Mouse (Mus musculus): ENCODE data around the gene Gm10799.
"Not testable (repeated sequence)": the region's sequence is repeated elsewhere in the genome, so short reads cannot be mapped to it uniquely, and the experiment has no call there.

Gm10799 gene

GRCm38 (mm10) chr2:104065526-104065925 is 2.8 kb downstream of the Gm10799 start, which contains the start of gene Gm10912:
TSS of gene Gm10912 (plus strand) at chr2:104065826.
- not testable (repeated sequence) for DNase-seq (ENCODE audit: low read depth, low spot score)

GRCm38 (mm10) chr2:104064152-104064551 is 4.2 kb downstream of the Gm10799 start:
- DNase-seq (ENCODE audit: low read depth, low spot score) = no peak

GRCm38 (mm10) chr2:104062665-104063064 is 5.7 kb downstream of the Gm10799 start:
- DNase-seq (ENCODE audit: low read depth, low spot score) = no peak

GRCm38 (mm10) chr2:104060996-104061395 is 7.4 kb downstream of the Gm10799 start:
- no peak for DNase-seq (ENCODE audit: low read depth, low spot score)

DNA sequence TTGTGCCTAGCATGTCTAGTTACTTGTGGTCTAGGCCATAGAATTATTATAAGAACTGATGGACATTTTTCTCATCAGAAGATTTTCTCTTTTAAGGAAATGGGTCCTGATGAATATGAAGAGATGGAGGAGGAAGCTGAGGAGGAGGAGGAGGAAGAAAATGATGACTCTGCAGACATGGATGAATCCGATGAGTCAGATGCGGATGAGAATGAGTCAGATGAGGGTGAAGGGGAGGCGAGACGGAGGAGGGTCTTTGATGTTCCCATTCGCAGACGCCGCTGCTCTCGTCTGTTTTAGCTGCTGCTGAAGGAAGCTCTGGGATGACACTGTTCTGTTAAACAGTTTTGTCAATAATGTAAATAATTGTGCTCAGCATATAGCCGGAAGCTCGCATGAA is 8.6 kb downstream of the Gm10799 start:
- no peak for DNase-seq (ENCODE audit: low read depth, low spot score)

DNA sequence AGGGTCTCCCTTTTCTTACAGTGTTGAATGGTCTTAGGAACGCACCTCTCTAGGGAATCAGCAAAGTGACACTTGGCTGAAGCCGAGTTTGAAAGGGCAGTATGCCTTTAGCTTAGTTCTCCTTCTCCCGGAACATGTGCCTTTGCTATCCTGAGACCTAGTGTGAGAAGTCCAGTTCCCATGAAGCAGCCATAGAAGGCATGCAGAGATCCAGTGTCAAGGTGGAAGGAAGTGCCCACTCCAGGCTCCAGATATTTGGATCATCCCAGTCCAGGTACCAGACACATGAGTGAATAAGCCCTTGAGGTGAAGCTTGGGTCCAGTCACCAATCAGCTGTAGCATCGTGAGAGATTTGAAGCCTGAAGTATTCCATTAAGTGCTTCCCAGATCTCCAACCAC is 9.4 kb downstream of the Gm10799 start:
- DNase-seq (ENCODE audit: low read depth, low spot score) = no peak

- no peak for DNase-seq (ENCODE audit: low read depth, low spot score)
Measured at GRCm38 (mm10) chr2:104058381-104058780, 10.0 kb downstream of the Gm10799 start.

DNA sequence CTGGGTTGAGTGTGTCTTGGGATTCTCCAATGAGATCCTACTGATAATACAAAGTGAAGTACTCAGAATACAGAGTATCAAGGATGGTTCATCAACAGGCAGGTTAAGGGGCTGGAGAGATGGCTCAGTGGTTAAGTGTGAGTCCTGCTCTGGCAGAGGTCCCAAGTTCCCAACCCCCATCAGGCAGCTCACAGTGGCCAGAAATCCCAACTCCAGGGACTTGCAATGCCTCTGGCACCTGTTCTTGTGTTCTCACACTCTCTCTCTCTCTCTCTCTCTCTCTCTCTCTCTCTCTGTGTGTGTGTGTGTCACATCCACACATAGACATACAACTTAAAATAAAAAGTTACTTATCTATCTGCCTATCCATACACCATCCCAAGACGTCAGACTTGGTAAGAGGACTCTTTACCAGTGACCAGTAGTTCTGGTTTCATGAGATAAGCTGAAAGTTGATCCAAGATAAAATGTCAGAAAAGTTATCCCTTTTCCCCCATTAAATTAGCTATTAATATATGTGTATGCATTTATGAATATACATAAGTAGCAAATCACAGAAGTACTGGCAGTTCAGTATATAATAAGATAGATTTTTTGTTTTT is 23.8 kb downstream of the Gm10799 start:
- no peak for DNase-seq (ENCODE audit: low read depth, low spot score)

- DNase-seq (ENCODE audit: low read depth, low spot score) = no peak
Measured at GRCm38 (mm10) chr2:104043624-104044478, 24.5 kb downstream of the Gm10799 start.

GRCm38 (mm10) chr2:104042766-104043165 is 25.6 kb downstream of the Gm10799 start:
- DNase-seq (ENCODE audit: low read depth, low spot score) = no peak

DNA sequence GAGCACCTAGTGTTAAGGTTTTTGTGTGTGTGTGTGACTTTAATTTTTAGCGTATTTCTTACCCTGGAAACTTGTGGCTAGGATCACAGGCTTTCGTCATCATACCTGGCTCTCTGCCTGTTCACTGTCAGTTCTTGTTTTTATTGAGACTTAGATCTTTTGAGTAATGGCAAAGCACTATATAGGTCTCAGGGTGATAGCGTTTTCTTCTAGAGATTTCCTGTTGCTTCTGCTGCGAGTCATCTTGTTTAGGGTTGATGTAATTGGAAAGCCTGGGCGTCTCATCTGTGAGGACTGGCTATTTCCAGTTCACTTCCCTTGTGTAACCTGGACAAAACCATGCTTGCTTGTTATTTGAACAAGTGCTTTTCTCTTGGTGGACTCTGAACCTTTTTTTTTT is 26.7 kb downstream of the Gm10799 start:
- no peak for DNase-seq (ENCODE audit: low read depth, low spot score)

GRCm38 (mm10) chr2:104038236-104038635 is 30.1 kb downstream of the Gm10799 start:
- no peak for DNase-seq (ENCODE audit: low read depth, low spot score)

DNA sequence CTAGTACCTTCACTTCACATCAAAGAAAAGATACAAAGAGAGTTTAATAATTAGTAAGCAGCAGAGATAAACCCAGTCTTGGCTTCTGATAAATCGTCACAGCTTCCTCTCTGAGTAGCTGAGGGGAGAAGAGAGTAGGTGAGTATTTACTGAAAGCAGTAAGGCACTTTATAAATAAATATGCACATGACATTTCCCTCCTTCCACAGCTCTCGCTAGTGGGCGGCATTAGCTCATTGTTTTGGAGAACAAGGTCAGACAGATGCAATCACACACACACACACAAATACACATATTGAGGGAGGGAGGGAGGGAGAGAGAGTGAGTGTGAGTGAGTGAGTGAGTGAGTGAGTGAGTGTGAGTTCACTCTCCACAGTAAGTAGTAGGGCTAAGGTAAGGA is 32.0 kb downstream of the Gm10799 start:
- DNase-seq (ENCODE audit: low read depth, low spot score) = no peak

DNA sequence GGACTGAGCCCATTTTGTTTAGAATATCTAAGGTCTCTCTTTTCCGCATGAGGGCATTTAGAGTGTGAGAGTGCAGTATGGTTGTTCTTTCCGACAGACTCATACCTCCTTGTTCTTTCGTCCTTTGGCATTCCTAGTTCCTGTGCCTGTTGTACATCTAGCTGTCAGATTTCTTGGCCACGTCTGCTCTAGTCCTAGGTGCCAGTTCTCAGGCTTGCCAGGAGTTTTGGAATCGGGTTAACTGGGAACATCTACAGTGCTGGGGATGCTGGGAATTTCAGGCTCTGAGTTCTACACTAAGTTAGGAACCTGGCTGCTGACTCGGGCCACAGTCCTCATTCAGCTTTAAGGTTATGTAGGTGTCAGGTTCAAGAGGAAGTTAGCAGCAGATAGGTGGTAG is 32.8 kb downstream of the Gm10799 start:
- no peak for DNase-seq (ENCODE audit: low read depth, low spot score)

DNA sequence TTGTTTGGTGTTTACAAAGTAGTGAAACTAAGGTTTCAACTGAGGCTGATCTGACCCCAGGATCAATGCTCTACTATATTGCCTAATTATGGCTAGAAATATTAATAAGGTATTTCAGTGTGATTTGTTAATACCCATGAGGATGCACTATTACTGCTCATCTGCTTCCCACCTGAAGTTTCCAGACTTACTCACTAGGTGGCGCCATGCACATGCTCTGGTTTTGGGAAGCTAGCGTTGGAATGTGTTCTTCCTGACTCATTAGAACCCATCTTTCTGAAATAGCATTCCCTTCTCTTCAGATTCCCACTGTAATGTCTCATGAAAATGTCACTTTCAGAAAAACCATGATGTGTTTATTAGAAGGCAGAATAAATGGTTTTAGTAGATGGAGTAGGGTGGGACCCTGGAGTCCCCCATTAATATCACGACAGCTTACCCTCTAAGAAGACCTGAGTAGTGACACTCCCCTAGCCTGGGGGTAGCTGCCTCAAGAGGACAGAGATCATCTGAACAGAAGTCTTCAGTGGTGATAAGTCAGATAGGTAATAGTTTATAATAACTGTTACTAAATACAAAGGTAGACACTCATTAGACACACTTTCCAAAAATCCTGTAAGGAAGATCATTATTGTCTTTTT is 33.4 kb downstream of the Gm10799 start:
- DNase-seq (ENCODE audit: low read depth, low spot score) = peak; percentile 63

GRCm38 (mm10) chr2:104032056-104032455 is 36.3 kb downstream of the Gm10799 start:
- DNase-seq (ENCODE audit: low read depth, low spot score) = no peak

GRCm38 (mm10) chr2:104030381-104030780 is 38.0 kb downstream of the Gm10799 start:
- DNase-seq (ENCODE audit: low read depth, low spot score) = no peak

DNA sequence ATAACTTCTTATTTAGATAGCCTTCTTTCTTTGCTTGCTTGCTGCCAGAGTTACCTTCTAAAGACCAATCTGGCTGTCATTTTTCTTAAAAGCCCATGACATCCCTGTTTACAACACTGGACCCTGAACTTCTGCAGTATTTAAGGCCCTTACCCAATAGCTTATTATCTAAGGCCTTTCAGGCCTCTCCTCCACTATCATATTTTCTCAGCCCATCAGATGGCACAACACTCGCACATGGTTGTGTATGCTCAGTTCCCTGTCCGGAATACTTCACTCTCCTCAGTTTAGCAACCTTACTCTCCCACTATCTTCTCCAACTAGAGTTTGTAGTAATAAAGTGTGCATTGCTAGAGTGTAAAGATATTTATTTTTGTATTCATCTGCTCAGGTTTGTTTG is 39.3 kb downstream of the Gm10799 start:
- DNase-seq (ENCODE audit: low read depth, low spot score) = no peak

GRCm38 (mm10) chr2:104028139-104028723 is 40.1 kb downstream of the Gm10799 start, which contains the start of gene 4931422A03Rik:
TSS of gene 4931422A03Rik (minus strand) at chr2:104028361.
- no peak for DNase-seq (ENCODE audit: low read depth, low spot score)

DNA sequence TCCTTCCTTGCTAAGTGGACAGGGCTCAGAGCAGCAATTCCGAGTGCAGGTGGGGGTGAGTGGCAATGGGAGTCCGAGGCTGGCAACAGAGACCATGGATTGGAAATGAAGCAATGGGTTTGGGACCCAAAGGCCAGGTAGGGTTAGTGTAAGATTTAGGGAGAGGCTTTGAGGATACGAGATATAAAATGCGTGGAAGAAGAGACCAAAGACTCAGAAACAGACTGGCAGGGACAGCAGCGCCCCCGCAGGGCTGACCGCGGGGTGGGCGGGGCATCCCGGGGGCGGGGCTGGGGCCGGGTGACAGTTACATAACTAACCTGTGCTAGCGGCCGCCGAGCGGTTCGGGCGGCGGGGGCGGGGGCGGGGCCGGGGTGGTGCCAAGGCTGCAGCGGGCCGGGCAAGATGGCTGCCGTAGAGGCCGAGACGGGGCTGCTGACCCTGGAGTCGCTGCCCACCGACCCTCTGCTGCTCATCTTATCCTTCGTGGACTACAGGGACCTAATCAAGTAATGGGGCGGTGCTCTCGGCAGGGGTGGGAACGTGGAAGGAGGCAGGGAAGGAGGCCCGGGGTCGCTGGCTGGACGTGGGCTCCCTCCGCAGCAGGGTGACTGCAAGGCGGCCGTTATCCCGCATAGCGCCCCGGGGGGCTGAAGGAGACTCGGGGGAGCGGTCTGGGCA is 40.8 kb downstream of the Gm10799 start, which contains the start of gene Fbxo3:
Fbxo3 (plus strand) TSS at position 264 of the 681 bp plus-strand sequence.
- DNase-seq (ENCODE audit: low read depth, low spot score) = peak; percentile 51

- no peak for DNase-seq (ENCODE audit: low read depth, low spot score)
Measured at GRCm38 (mm10) chr2:104024656-104025055, 43.7 kb downstream of the Gm10799 start.
